Mouse (Mus musculus): Measurements from ENCODE around the gene Odf3l1. TPM values are rescaled to one million over a fixed set of nuclear protein-coding genes. Genes with fewer than 3 reads are reported as not detected.

Odf3l1 gene
- polyA plus RNA-seq, 1 experiment from 2014 or later = 0.57 TPM

DNA sequence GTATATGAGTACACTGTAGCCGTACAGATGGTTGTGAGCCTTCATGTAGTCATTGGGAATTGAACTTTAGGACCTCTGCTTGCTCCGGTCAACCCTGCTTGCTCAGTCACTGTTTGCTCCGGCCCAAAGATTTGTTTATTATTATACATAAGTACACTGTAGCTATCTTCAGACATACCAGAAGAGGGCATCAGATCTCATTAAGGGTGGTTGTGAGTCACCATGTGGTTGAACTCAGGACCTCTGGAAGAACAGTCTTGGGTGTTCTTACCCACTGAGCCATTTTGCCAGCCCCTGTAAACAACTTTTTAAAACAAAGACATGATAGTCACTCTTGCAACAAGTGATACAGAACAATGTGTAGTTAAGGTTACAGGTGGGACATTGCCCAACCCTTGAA is 32.6 kb downstream of the Odf3l1 start:
- Histone ChIP-seq H3K36me3 (ENCODE audit: control insufficient read depth, insufficient read depth, low read length) (no peaks in the 10 kb centered on the region), H3K9ac (ENCODE audit: low read length) (no peak overlapping the region), H3K27me3 (ENCODE audit: control insufficient read depth, insufficient read depth, low read length) (no peaks in the 10 kb centered on the region), H3K27ac (replicated peaks) (no peak overlapping the region), H3K9me3 (ENCODE audit: control insufficient read depth, low read length) (no peaks in the 10 kb centered on the region), H3K4me1 (replicated peaks; ENCODE audit: control insufficient read depth, insufficient read depth) (no peaks in the 10 kb centered on the region), H3K4me2 (replicated peaks; ENCODE audit: low read depth) (no peak overlapping the region), H3K4me3 (ENCODE audit: low read depth, low read length) (no peak overlapping the region)
- no peak for ATAC-seq (ENCODE audit: low FRiP score, low TSS enrichment)
- no peak for DNase-seq (ENCODE audit: low spot score)
- peak; percentile 27; the same call in 1 of the 2 replicates for TF ChIP-seq CTCF (IDR thresholded peaks at IDR 0.05; ENCODE audit: low read depth)
- no peak for TF ChIP-seq EP300 (optimal IDR thresholded peaks at IDR 0.05)
- 67% methylated on average over 3 of the region's 3 CpGs for WGBS

DNA sequence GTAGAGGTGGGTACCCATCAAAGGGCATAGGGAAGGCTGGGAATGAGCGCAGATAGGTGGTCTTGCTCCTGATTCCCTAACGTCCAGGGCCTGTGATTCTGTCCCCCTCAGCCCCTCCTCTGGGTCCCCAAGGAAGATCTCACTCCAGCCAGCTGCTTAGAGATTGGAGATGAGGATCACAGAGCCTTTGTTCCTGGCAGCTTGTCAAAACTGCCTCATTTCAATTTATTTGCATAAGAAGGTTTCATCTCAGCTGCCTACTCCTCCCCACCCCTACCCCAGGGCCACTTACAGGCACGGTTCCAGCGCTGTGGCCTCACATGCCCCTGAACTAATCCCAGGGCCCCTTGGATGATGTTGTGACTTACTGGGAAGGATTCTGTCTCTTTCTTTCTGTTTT is 34.3 kb downstream of the Odf3l1 start:
- Histone ChIP-seq H3K9ac (ENCODE audit: low read length) (no peak overlapping the region), H3K4me1 (replicated peaks; ENCODE audit: control insufficient read depth, insufficient read depth) (no peaks in the 10 kb centered on the region), H3K27ac (replicated peaks) (no peak overlapping the region), H3K4me2 (replicated peaks; ENCODE audit: low read depth) (no peak overlapping the region), H3K27me3 (ENCODE audit: control insufficient read depth, insufficient read depth, low read length) (no peaks in the 10 kb centered on the region), H3K36me3 (ENCODE audit: control insufficient read depth, insufficient read depth, low read length) (no peaks in the 10 kb centered on the region), H3K9me3 (ENCODE audit: control insufficient read depth, low read length) (no peaks in the 10 kb centered on the region), H3K4me3 (ENCODE audit: low read depth, low read length) (no peak overlapping the region)
- no peak for TF ChIP-seq EP300 (optimal IDR thresholded peaks at IDR 0.05)
- no peak for TF ChIP-seq CTCF (IDR thresholded peaks at IDR 0.05; ENCODE audit: low read depth)
- no peak for DNase-seq (ENCODE audit: low spot score)
- ATAC-seq (ENCODE audit: low FRiP score, low TSS enrichment) = no peak
- 34% methylated on average over 4 of the region's 4 CpGs for WGBS

DNA sequence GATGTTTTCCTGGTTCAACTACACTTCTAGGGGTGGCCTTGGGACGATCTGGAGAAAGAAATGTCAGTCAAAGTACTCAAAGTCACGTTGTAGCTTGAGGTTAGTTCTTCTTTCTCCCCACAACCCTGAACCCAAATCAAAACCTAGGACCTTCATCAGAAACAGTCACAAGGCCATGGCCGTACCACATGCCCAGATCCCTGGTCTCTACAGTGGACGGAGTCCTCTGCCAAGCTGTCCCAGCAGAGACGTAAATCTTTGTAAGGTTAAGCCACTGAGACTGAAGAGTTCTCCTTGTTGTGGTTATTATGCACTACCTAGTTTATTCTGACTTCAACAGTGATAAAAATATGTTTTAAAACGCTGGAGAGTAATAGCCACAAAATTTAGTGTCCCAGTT is 35.6 kb downstream of the Odf3l1 start:
- no peaks in the 10 kb centered on the region for H3K9me3 ChIP-seq (ENCODE audit: control insufficient read depth, low read length)
- no peak overlapping the region for H3K27ac ChIP-seq (replicated peaks)
- DNase-seq (ENCODE audit: low spot score) (no peak), ATAC-seq (ENCODE audit: low FRiP score, low TSS enrichment) (no peak)
- no peaks in the 10 kb centered on the region for H3K27me3 ChIP-seq (ENCODE audit: control insufficient read depth, insufficient read depth, low read length)
- no peak overlapping the region for H3K4me3 ChIP-seq (ENCODE audit: low read depth, low read length)
- WGBS = 76% methylated on average over 6 of the region's 6 CpGs
- H3K4me1 ChIP-seq (replicated peaks; ENCODE audit: control insufficient read depth, insufficient read depth) = no peaks in the 10 kb centered on the region
- H3K4me2 ChIP-seq (replicated peaks; ENCODE audit: low read depth) = no peak overlapping the region
- TF ChIP-seq EP300 (optimal IDR thresholded peaks at IDR 0.05) (no peak), CTCF (IDR thresholded peaks at IDR 0.05; ENCODE audit: low read depth) (no peak)
- no peak overlapping the region for H3K9ac ChIP-seq (ENCODE audit: low read length)
- no peaks in the 10 kb centered on the region for H3K36me3 ChIP-seq (ENCODE audit: control insufficient read depth, insufficient read depth, low read length)

DNA sequence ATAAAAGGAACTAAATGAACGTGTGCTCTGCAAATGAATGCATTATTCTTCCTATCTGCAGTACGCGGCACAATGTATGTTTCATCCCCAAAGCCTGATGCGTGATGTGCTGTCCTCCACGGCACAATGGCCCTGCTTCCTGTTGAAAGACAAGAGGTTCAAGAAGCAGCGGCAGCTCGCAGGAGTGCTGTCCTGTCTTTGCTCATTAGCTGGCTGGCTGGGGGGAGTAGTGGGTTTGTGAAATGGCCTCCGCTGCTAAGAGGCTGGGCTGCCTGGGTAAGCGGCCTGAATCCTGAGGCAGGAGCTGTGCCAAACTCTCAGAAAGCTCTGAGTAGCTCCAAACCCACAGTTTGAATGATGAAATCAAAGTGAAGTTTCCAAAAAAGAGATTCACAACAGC is 36.3 kb downstream of the Odf3l1 start:
- H3K9me3 ChIP-seq (ENCODE audit: control insufficient read depth, low read length) = no peaks in the 10 kb centered on the region
- WGBS = 42% methylated on average over 9 of the region's 9 CpGs
- no peak overlapping the region for H3K4me2 ChIP-seq (replicated peaks; ENCODE audit: low read depth)
- no peaks in the 10 kb centered on the region for H3K4me1 ChIP-seq (replicated peaks; ENCODE audit: control insufficient read depth, insufficient read depth)
- H3K4me3 ChIP-seq (ENCODE audit: low read depth, low read length) = no peak overlapping the region
- no peak overlapping the region for H3K27ac ChIP-seq (replicated peaks)
- no peaks in the 10 kb centered on the region for H3K36me3 ChIP-seq (ENCODE audit: control insufficient read depth, insufficient read depth, low read length)
- ATAC-seq (ENCODE audit: low FRiP score, low TSS enrichment) = no peak
- no peak for DNase-seq (ENCODE audit: low spot score)
- H3K27me3 ChIP-seq (ENCODE audit: control insufficient read depth, insufficient read depth, low read length) = no peaks in the 10 kb centered on the region
- no peak overlapping the region for H3K9ac ChIP-seq (ENCODE audit: low read length)
- TF ChIP-seq EP300 (optimal IDR thresholded peaks at IDR 0.05) (no peak), CTCF (IDR thresholded peaks at IDR 0.05; ENCODE audit: low read depth) (no peak)

DNA sequence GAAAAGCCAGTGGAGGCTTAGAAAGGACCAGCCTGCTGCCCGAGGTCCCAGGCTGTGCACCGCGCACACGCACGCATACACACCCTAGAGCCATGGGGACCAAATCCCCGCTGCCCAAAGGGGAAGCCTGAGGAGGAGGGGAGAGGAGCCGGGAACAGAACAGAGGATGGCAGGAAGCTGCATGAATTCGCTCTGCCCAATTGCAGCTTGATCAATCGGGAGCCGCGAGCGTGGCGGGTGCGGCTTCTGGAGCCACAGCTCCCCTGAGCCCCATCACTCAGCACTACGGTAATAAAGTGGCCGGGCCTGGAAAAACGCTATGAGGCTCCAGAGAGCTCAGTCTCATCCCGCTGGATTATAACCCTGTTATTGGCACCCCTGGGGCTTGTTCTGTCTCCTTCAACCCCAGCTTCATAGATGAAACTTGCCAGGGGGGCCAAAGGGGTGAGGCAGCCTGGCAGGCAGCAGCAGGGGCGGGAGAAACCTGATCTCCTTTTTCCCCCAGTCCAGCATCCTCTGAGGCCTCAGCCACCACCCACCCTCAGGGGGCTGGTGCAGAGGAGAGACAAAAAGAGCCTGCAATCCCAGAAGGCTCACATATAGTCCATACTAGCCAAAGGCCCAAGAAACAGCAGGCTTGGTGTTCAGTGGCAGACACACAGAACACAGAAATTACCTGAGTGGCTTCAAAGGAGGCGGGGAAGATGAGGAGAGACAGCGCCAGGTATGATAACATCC is 38.8 kb downstream of the Odf3l1 start:
- Histone ChIP-seq H3K27ac (replicated peaks) (no peak overlapping the region), H3K36me3 (ENCODE audit: control insufficient read depth, insufficient read depth, low read length) (no peaks in the 10 kb centered on the region), H3K9me3 (ENCODE audit: control insufficient read depth, low read length) (no peaks in the 10 kb centered on the region), H3K4me2 (replicated peaks; ENCODE audit: low read depth) (no peak overlapping the region), H3K27me3 (ENCODE audit: control insufficient read depth, insufficient read depth, low read length) (no peaks in the 10 kb centered on the region), H3K4me3 (ENCODE audit: low read depth, low read length) (no peak overlapping the region), H3K9ac (ENCODE audit: low read length) (no peak overlapping the region), H3K4me1 (replicated peaks; ENCODE audit: control insufficient read depth, insufficient read depth) (no peaks in the 10 kb centered on the region)
- no peak for TF ChIP-seq CTCF (IDR thresholded peaks at IDR 0.05; ENCODE audit: low read depth)
- no peak for TF ChIP-seq EP300 (optimal IDR thresholded peaks at IDR 0.05)
- DNase-seq (ENCODE audit: low spot score) (no peak), ATAC-seq (ENCODE audit: low FRiP score, low TSS enrichment) (no peak)
- 16% methylated on average over 21 of the region's 21 CpGs for WGBS

DNA sequence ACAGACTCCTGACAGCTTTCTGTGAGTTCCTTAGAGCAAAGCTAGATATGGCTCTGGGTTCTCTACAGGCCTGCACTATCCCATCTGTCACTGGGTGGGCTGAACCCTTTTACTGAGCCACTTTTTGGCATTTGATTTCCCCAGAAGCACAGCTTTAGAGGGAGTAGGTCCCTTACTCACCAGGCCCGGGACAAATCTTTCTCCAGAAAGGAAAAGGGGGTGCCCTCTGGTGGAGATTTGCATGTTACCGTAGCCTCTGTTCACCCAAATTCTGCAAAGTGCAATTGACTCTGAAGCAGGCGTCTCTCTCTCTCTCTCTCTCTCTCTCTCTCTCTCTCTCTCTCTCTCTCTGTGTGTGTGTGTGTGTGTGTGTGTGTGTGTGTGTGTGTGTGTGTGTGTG is 39.6 kb downstream of the Odf3l1 start:
- WGBS = 7% methylated on average over 3 of the region's 3 CpGs
- DNase-seq (ENCODE audit: low spot score) = peak; percentile 43

More for the DNA sequence above, 39.6 kb downstream of the Odf3l1 start:
- H3K4me2 ChIP-seq (replicated peaks; ENCODE audit: low read depth) = no peak overlapping the region
- no peaks in the 10 kb centered on the region for H3K36me3 ChIP-seq (ENCODE audit: control insufficient read depth, insufficient read depth, low read length)
- H3K27me3 ChIP-seq (ENCODE audit: control insufficient read depth, insufficient read depth, low read length) = no peaks in the 10 kb centered on the region
- no peaks in the 10 kb centered on the region for H3K4me1 ChIP-seq (replicated peaks; ENCODE audit: control insufficient read depth, insufficient read depth)
- H3K9me3 ChIP-seq (ENCODE audit: control insufficient read depth, low read length) = no peaks in the 10 kb centered on the region
- H3K4me3 ChIP-seq (ENCODE audit: low read depth, low read length) = no peak overlapping the region
- ATAC-seq (ENCODE audit: low FRiP score, low TSS enrichment) = no peak
- no peak overlapping the region for H3K27ac ChIP-seq (replicated peaks)
- TF ChIP-seq EP300 (optimal IDR thresholded peaks at IDR 0.05) (no peak), CTCF (IDR thresholded peaks at IDR 0.05; ENCODE audit: low read depth) (peak; percentile 73)
- H3K9ac ChIP-seq (ENCODE audit: low read length) = no peak overlapping the region

Data from stomach, postnatal 0 days (tissue).